Mouse (Mus musculus) lung, postnatal 36 days (tissue): Measurements from ENCODE around the gene Sbk3.

Experiments used
- DNase-seq: peaks from one replicate; pipeline ENCODE4 v3.0.0; 2022; ENCODE audit warnings: mixed read lengths

Sbk3 gene

DNA sequence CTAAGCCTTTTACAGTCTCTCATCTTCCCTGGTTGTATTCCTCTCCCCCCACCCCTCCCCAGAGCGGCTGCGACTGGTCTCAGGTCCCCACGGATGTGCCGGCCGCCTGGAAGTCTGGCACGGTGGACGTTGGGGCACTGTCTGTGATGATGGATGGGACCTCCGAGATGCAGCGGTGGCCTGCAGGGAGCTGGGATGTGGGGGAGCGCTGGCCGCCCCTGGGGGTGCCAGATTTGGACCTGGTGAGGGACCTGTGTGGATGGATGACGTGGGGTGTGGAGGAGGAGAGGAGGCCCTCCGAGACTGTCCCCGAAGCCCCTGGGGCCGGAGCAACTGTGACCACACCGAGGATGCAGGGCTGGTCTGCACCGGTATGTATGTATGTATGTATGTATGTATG lies 42.6 kb downstream of the Sbk3 start:
- no peak for DNase-seq

DNA sequence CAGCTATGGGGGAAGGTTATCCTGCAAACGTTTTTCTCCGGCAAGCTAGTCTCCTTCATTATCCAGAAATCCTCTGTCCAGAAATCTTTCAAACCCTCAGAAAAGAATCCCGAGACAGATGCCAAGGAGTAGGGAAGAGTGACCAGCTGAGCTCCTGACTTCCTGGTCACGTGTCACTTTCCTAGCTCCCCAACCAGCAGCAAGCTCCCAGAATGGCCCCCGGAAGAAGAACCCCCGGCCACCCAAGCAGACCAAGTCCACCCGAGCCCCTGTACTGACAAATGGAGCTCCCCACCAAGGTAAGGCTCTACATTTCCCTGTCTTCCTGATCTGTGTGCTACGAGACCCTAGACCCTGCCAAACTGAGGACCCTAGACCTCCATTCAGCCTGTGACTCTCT lies 43.3 kb downstream of the Sbk3 start:
- DNase-seq: peak; percentile 38

DNA sequence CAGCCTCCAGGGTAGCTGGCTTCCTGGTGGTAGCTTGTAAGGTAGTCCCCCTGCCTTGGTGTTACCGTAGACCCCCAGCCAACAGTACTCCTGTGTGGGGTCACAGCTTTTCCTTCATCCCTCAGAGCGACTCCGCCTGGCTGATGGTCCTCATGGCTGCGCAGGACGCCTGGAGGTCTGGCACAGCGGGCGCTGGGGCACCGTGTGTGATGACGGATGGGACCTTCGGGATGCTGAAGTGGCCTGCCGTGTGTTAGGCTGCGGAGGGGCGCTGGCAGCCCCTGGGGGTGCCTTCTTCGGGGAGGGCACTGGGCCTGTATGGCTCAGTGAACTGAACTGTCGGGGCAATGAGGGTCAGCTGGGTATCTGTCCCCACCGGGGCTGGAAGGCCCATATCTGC lies 44.1 kb downstream of the Sbk3 start:
- DNase-seq: no peak

- peak; percentile 35 for DNase-seq
These were observed 45.3 kb downstream of the Sbk3 start, which contains the start of gene Ssc5d for GRCm38 (mm10) chr7:4925441-4926381. Gene Ssc5d (plus strand): TSS chr7:4925785.

GRCm38 (mm10) chr7:4924891-4925301 lies 46.1 kb downstream of the Sbk3 start:
- DNase-seq: peak; percentile 43

GRCm38 (mm10) chr7:4924483-4924882 lies 46.5 kb downstream of the Sbk3 start:
- DNase-seq: no peak

- DNase-seq: peak; percentile 50
These were observed 47.2 kb downstream of the Sbk3 start for GRCm38 (mm10) chr7:4923586-4924364.

DNA sequence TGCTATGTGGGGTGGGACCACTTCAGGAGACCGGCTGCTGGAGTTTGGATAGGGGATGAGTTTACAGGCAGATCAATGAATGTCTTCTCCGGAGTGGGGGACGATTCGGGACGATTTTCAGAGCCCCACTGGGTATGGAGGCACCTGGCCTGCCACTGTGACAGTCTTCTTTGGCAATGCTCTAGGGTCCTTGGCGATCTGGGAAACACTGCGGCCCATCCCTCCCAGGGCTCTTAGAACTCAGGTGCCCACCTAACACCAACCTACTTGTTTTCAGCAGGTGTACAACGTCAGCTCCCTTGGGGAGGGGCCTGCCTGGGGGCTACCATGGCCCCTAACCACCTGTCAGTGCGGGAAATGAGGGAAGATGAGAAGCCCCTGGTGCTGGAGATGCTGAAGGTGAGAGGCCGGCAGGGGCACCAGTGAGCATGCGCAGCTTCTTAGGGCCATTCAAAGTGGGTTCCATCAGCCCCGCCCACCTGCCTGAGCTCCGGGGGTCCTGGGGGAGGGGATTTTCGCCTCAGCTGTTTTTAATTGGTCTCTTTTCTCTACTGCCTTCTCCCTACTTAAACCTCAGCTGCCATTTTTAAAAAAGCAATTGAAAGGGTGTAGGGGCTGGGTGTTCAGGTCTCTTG lies 47.9 kb downstream of the Sbk3 start:
- no peak for DNase-seq

DNA sequence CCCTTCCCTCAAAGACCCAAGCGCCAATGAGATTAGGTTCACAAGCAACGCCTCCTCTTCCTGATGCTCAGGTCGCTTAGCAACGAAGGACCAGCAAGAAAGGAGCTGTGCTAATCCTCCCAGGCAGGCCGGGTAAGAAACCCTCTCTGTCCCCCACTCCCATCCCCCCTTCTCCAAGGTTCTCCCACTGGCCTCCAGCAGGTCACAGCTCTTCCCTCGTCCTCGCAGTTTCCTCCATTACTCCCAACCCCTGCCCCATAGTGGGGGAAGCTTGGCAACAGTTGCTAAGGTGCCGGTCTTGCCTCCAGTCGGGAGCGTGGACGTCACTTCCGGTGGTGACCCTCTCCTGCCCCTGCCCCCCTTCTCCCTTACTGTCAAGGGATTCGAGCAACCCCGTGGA lies 48.5 kb downstream of the Sbk3 start:
- DNase-seq: peak; percentile 66

GRCm38 (mm10) chr7:4921824-4922482 lies 49.0 kb downstream of the Sbk3 start, which contains the start of gene Nat14:
Gene Nat14 (plus strand): TSS chr7:4922028.
- no peak for DNase-seq

GRCm38 (mm10) chr7:4920976-4921823 lies 49.8 kb downstream of the Sbk3 start:
- no peak for DNase-seq

- no peak for DNase-seq
These were observed 50.5 kb downstream of the Sbk3 start for GRCm38 (mm10) chr7:4920496-4920895.

DNA sequence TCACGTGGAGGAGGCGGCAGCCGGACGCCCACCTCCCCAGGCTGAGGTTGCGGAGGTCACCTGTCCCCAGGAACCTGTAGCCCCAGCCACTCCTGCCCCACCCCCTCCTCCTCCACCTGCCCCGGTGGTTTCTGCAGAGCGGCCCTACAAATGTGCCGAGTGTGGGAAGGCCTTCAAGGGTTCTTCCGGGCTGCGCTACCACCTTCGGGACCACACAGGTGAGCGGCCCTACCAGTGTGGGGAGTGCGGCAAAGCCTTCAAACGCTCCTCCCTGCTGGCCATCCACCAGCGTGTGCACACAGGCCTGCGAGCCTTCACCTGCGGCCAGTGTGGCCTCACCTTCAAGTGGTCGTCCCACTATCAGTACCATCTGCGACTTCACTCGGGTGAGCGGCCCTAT lies 51.0 kb downstream of the Sbk3 start:
- DNase-seq: no peak

DNA sequence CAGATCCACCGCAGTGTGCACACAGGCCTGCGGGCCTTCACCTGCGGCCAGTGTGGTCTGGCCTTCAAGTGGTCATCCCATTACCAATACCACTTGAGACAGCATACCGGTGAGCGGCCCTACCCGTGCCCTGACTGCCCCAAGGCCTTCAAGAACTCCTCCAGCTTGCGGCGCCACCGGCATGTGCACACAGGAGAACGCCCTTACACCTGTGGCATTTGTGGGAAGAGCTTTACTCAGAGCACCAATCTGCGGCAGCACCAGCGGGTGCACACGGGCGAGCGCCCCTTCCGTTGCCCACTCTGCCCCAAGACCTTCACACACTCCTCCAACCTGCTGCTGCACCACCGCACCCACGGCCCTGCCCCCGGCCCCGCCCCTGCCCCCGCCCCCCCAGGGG lies 51.9 kb downstream of the Sbk3 start:
- no peak for DNase-seq

DNA sequence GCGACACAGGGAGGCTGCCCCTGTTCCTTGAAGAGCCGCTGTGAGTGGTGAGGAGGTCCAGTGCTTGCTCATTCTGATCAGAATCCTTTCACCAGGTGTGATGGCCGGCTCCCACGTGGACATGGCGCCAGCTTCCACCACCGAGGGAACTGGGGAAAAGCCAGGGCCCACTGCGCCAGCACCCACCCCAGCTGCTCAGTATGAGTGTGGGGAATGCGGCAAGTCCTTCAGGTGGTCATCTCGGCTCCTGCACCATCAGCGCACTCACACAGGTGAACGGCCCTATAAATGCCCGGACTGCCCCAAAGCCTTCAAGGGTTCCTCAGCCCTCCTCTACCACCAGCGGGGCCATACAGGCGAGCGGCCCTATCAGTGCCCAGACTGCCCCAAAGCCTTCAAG lies 52.3 kb downstream of the Sbk3 start:
- DNase-seq: no peak

- no peak for DNase-seq
These were observed 53.5 kb downstream of the Sbk3 start for GRCm38 (mm10) chr7:4917494-4917893.

DNA sequence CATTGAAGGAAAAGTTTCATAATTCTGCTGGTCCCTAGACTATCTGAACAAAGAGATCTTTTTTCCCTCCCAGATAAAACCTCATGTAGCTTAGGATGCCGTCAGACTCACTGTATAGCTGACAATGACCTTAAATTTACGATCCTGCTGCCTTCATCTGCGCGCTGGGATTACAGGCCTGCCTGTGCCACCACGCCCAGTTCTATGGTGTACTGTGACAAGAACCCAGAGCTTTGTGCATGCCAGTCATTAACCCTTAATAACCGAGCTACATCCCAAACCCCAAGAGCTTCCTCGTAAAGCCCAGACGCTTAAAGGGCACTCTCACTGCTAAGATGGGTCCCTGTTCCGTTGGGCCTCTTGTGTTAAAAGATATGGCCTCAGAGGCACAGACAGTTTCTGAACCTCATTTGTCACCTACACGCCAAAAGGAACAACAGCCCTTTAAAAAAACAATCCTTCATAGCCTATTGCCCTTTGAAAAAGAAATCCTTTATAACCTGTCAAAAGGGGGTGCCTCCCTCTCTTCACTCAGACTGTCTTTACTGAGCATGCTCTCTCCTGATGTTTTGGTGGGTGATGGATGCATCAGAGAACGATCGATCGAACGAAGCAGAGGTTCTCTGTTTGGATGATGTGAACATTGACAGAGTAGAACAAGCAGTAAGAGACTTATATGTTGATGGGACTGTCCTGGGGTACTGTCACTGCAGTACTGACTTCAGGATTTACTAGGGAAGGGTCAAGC lies 55.1 kb downstream of the Sbk3 start:
- DNase-seq: peak; percentile 38
